Mouse (Mus musculus) stomach, postnatal 0 days (tissue): ENCODE data around the gene BC107364.
A peak's percentile ranks its signal among the peaks of the same experiment; 100 is the strongest.

ENCODE experiments used
- CTCF ChIP-seq: IDR thresholded peaks from 2 replicates; pipeline ENCODE4 v1.5.1; 2016; ENCODE audit warnings: antibody characterized with exemption, low read depth, mild to moderate bottlenecking, moderate library complexity
- EP300 ChIP-seq: optimal IDR thresholded peaks from 2 replicates; pipeline ENCODE3; 2016; ENCODE audit warnings: antibody characterized with exemption

GRCm38 (mm10) chr3:96487596-96488289 lies 35.6 kb upstream of the BC107364 start:
- no peak for TF ChIP-seq EP300
- TF ChIP-seq CTCF, result peak; percentile 58
